Mouse (Mus musculus) C2C12 (cell line): Measurements from ENCODE around the gene Smim14. TPM values are rescaled to one million over a fixed set of nuclear protein-coding genes. Genes with fewer than 3 reads are reported as not detected.

Experiments used
- H3K27me3 ChIP-seq: one replicate; pipeline ENCODE4 v1.6.1; 2011; ENCODE audit not compliant: control insufficient read depth, insufficient read depth, insufficient read length
- H3K36me3 ChIP-seq: one replicate; pipeline ENCODE4 v1.6.1; 2011; ENCODE audit not compliant: control insufficient read depth, insufficient read depth
- H3K4me3 ChIP-seq: one replicate; pipeline ENCODE4 v1.5.1; 2011; ENCODE audit warnings: mild to moderate bottlenecking, control low read depth; ENCODE audit not compliant: poor library complexity, insufficient read depth, severe bottlenecking
- H3K79me2 ChIP-seq: one replicate; pipeline ENCODE4 v1.6.1; 2011; ENCODE audit not compliant: control insufficient read depth, insufficient read depth
- H3K79me3 ChIP-seq: one replicate; pipeline ENCODE4 v1.6.1; 2011; ENCODE audit warnings: low read depth, control low read depth
- H3ac ChIP-seq: one replicate; pipeline ENCODE3; 2011; ENCODE audit warnings: low read depth; ENCODE audit not compliant: control insufficient read depth, insufficient read length
- CEBPB ChIP-seq: IDR thresholded peaks from one replicate; pipeline ENCODE4 v1.6.1; 2011; ENCODE audit warnings: low read depth, mild to moderate bottlenecking, control low read depth, moderate library complexity
- CTCF ChIP-seq: IDR thresholded peaks from one replicate; pipeline ENCODE4 v1.5.1; 2011; ENCODE audit not compliant: control insufficient read depth, insufficient read depth, insufficient read length
- FOSL1 ChIP-seq: IDR thresholded peaks from one replicate; pipeline ENCODE4 v1.8.0; 2011; ENCODE audit warnings: mild to moderate bottlenecking, low read length; ENCODE audit not compliant: poor library complexity, insufficient read depth, severe bottlenecking
- MAX ChIP-seq: IDR thresholded peaks from one replicate; pipeline ENCODE4 v1.6.1; 2011; ENCODE audit warnings: mild to moderate bottlenecking, control low read depth
- MYOD1 ChIP-seq: IDR thresholded peaks from one replicate; pipeline ENCODE4 v1.6.1; 2011; ENCODE audit warnings: low read depth; ENCODE audit not compliant: control insufficient read depth, insufficient read length
- MYOG ChIP-seq: IDR thresholded peaks from one replicate; pipeline ENCODE4 v1.6.1; 2011; ENCODE audit not compliant: control insufficient read depth, insufficient read length; ENCODE audit errors: extremely low read depth
- USF1 ChIP-seq: IDR thresholded peaks from one replicate; pipeline ENCODE4 v1.6.1; 2011; ENCODE audit warnings: low read depth, mild to moderate bottlenecking, control low read depth, moderate library complexity
- polyA plus RNA-seq: library from polyadenylated mRNA; unstranded; fragments of >200 nt; fragmentation: generic; extraction: Trizol; gene quantifications from one replicate; pipeline ENCODE4 v1.2.1, GENCODE M21; 2012; ENCODE audit warnings: missing spikeins

Smim14 gene
- polyA plus RNA-seq, 1 experiment, result 63.0 TPM

DNA sequence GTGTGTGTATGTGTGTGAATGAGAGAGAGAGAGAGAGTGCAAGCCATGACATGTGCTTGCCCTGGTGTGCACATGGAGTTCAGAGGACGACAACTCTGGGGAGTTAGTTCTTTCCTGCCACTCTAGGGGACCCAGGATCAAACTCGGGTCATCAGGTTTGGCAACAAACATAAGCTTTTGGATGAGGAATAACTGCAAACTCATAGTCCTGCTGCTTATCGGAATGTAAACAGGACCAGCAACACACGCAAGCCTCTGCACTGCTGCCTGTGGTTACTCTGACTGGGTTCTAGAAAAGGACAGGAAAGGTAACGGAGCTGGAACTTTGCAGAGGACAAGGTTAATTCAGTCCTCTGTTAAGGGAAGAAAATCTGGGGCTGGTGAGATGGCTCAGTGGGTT, 111.7 kb downstream of the Smim14 start:
- Histone ChIP-seq H3ac (no peak overlapping the region), H3K36me3 (peaks cover 72% of the 10 kb centered on the region), H3K79me2 (peaks cover 37% of the 10 kb centered on the region), H3K79me3 (peaks cover 28% of the 10 kb centered on the region), H3K27me3 (no peaks in the 10 kb centered on the region), H3K4me3 (no peak overlapping the region)
- TF ChIP-seq MYOD1, result no peak
- TF ChIP-seq CTCF, result no peak

DNA sequence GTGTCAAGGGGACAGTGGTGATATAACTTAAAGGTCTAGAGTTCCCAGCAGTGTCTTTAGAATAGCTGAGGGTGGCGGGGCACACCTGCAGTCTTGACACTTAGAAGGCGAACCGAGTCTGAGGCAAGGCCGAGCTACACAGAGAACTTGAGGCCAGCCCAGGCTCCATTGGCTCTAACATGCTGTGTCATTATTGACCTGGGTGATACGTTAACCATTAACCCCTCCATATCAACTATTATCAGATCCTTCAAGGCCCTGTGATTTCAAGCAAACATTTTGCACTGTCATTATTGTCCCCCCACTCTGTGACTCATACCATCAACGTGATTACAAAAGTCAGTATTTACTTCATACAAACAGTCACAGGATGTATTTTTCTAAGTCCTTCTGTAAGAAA, 112.8 kb downstream of the Smim14 start:
- Histone ChIP-seq H3K79me2 (peaks cover 27% of the 10 kb centered on the region), H3K4me3 (no peak overlapping the region)
- no peak for TF ChIP-seq MYOG
- TF ChIP-seq MAX, result no peak
- TF ChIP-seq CEBPB, result no peak
- no peak for TF ChIP-seq FOSL1
- no peak for TF ChIP-seq MYOD1
- TF ChIP-seq USF1, result no peak
- TF ChIP-seq CTCF, result no peak

DNA sequence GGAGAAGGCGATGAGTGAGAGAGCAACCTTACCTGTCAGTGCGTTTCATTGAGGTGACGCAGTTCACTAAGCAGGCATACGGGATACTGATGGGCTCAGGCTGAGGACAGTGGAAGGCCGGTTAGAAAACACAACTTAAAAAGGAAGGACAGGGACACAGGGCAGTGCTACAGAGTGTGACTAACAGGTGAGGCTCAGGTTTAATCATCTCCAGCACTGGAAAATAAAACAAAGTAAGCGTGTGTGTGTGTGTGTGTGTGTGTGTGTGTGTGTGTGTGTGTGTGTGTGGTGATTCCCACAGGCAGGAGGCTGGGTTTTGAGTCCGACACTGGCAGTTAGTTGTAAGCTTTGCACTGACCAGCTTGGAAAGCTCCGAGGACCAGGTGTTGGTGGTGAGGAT, 114.2 kb downstream of the Smim14 start:
- Histone ChIP-seq H3K4me3 (no peak overlapping the region), H3K79me2 (peaks cover 13% of the 10 kb centered on the region), H3ac (no peak overlapping the region), H3K27me3 (no peaks in the 10 kb centered on the region), H3K79me3 (peaks cover 7% of the 10 kb centered on the region), H3K36me3 (peaks cover 95% of the 10 kb centered on the region)
- no peak for TF ChIP-seq MAX
- no peak for TF ChIP-seq MYOG
- TF ChIP-seq USF1, result no peak
- no peak for TF ChIP-seq MYOD1
- TF ChIP-seq CEBPB, result no peak
- no peak for TF ChIP-seq CTCF
- TF ChIP-seq FOSL1, result no peak

More for the DNA sequence above, 112.8 kb downstream of the Smim14 start:
- no peaks in the 10 kb centered on the region for H3K27me3 ChIP-seq
- H3K36me3 ChIP-seq, result peaks cover 82% of the 10 kb centered on the region
- H3ac ChIP-seq, result no peak overlapping the region
- H3K79me3 ChIP-seq, result peaks cover 18% of the 10 kb centered on the region

DNA sequence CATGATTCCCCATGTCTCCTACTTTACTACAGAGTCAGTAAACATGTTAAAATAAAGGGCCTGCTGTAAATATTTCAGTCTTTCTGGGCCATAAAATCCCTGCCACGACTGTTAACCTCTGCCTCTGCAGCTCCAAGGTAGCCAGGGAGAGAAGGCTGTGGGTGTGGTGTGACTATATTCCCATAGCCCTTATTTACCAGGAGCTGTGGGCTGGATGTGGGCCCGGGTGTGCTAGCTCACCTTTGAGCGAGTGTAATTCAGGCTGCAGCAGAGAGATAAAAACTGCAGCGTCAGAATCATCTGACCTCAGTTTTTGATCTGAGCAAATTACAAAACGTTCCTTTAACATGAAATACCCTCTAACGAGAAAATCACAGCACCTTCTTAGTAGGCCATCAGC, 116.2 kb downstream of the Smim14 start:
- no peak overlapping the region for H3ac ChIP-seq
- H3K36me3 ChIP-seq, result peaks cover 95% of the 10 kb centered on the region
- no peak overlapping the region for H3K4me3 ChIP-seq
- no peaks in the 10 kb centered on the region for H3K79me2 ChIP-seq
- TF ChIP-seq CTCF (no peak), MYOD1 (no peak), CEBPB (no peak), FOSL1 (no peak), MAX (no peak)
- no peaks in the 10 kb centered on the region for H3K27me3 ChIP-seq
- peaks cover 2% of the 10 kb centered on the region for H3K79me3 ChIP-seq

DNA sequence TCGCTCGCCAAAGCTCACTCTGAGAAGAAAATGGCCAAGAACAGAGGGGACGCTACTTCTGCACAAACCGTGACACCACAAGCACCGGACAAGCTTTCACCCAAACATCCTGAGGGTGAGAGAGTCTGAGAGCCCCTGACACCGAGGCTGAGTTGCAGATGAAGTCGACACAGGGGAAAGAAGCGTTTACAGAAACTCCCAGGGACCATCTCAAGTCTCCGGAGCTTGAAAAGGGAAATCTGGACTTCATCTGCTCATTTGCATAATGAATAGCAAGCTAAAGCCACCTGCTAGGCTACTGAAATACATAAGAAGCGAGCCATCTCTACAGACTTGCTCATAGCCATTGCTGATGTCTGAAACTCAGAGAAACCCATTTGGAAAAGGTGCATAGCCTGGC, 117.8 kb downstream of the Smim14 start:
- Histone ChIP-seq H3K27me3 (no peaks in the 10 kb centered on the region), H3K4me3 (no peak overlapping the region), H3K79me3 (no peaks in the 10 kb centered on the region), H3K36me3 (peaks cover 92% of the 10 kb centered on the region), H3K79me2 (no peaks in the 10 kb centered on the region), H3ac (no peak overlapping the region)
- TF ChIP-seq MAX (no peak), CEBPB (no peak), CTCF (no peak), MYOG (no peak), MYOD1 (no peak), FOSL1 (no peak), USF1 (no peak)

DNA sequence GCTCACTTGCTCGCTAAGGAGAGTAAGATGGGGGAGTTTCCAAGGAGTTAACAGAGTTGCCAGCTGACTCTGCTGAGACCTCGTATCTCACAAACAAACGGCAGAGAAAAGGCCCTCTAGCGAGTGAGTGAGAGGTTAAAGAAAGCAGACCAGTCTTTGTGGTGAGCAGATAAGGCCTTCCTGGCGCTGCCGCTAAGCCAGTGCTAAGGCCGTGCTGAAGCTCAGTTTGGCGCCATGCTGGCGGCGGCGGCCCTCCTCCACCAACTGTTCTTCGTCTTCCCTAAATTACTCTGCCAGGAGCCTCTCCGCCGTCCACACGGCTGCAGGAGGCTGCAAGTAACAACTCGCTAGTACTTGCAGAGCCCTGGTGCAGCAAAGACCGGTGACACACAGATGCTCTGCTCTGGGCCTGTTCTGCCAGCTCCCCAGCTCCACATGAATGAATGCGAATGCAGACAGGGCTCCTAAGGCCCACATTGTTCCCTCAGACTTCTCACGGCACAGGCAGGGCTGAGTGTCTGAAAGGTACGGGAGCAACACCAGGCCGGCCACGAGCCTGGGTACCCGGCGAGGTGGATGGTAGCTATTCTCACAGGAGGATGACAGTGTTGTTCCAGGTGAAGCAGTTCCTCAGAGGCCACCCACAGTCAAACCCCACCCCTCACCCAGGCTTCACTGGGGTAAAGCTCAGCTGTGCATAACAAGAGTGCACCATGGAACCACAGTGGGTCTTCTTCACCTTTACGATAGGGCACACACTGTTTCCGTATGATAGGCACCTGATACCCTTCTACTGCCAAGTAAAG, 121.1 kb downstream of the Smim14 start:
- Histone ChIP-seq H3K79me3 (no peaks in the 10 kb centered on the region), H3ac (no peak overlapping the region), H3K27me3 (no peaks in the 10 kb centered on the region), H3K79me2 (no peaks in the 10 kb centered on the region), H3K36me3 (peaks cover 90% of the 10 kb centered on the region), H3K4me3 (no peak overlapping the region)
- TF ChIP-seq USF1 (no peak), MAX (no peak), MYOG (no peak), MYOD1 (no peak), FOSL1 (no peak), CTCF (no peak), CEBPB (no peak)
